Mouse (Mus musculus) kidney, adult 9 months (tissue): Measurements from ENCODE around the gene Fpr-rs6.

Source experiments
- DNase-seq: peaks from one replicate; pipeline ENCODE4 v3.0.0; 2022

The Fpr-rs6 gene

DNA sequence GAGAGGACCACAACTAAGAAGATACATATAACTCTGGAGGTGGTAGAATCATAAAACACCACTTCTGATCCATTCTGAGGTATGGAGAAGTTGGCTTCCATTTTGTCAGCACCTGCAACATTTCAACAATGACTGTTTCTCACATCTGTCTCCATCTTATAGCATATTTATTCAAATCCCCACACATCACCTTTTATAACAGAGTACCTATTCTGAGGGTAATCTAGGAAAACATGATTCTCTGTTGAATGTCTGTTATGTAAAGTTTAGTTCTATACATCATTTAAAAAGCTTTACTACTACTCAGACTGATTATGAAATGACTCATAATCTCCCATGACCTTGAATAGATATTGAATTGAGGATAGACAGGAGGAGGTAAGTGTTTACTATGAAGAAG is at the start of gene Fpr-rs6:
Fpr-rs6 (minus strand) TSS at position 101 of the 400 bp plus-strand sequence.
- no peak for DNase-seq
